Mouse (Mus musculus): ENCODE measurements at regions not wholly inside any gene's neighbourhood (a gene's known extent, or its start where the extent isn't known, plus 50 kb on each side); places are given as distances from the start of the nearest gene placed in this dataset.
"Not testable (repeated sequence)": the region's sequence is repeated elsewhere in the genome, so short reads cannot be mapped to it uniquely, and the experiment has no call there.

- no peak for ATAC-seq (replicated peaks; ENCODE audit: low FRiP score)
- H3K4me1 ChIP-seq (replicated peaks; ENCODE audit: control insufficient read depth, insufficient read depth, low read length), result no peaks in the 10 kb centered on the region
- no peak overlapping the region for H3K27ac ChIP-seq (ENCODE audit: low read depth, low read length)
- H3K4me3 ChIP-seq (ENCODE audit: low read depth, low read length), result no peak overlapping the region
- H3K9me3 ChIP-seq (ENCODE audit: control insufficient read depth, low read length), result no peaks in the 10 kb centered on the region
- H3K9ac ChIP-seq (ENCODE audit: low read length), result no peak overlapping the region
- H3K27me3 ChIP-seq (ENCODE audit: control insufficient read depth, insufficient read depth, low read length), result no peaks in the 10 kb centered on the region
- no peak overlapping the region for H3K4me2 ChIP-seq (ENCODE audit: low read depth, low read length, severe bottlenecking)
- no peak for DNase-seq (ENCODE audit: low spot score)
- no peaks in the 10 kb centered on the region for H3K36me3 ChIP-seq (ENCODE audit: control insufficient read depth, insufficient read depth, low read length)
- WGBS, result 91% methylated on average over 1 of the region's 1 CpGs
Observed at GRCm38 (mm10) chr14:84610476-84610875, 167.1 kb downstream of the Pcdh17 start.

DNA sequence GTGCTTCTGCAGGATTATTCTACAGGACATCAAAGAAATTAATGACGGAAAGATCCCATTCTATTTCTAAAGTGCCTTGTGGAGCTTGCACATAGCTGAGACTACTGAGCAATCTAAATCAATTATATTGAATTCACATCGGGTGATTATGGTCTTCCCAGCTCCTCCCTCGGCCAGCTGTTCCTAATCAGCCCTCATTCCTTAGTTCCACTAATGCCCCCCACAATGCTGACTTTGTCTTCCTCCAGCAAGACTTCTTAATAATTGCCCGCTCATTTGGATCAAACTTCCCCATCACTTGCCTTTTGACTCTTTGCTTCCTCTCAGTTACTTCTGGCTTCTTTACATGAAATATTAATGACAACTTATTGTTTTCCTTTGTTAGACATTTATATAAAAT lies 169.2 kb downstream of the Pcdh17 start:
- H3K9ac ChIP-seq (ENCODE audit: low read length), result no peak overlapping the region
- DNase-seq (ENCODE audit: low spot score) (no peak), ATAC-seq (replicated peaks; ENCODE audit: low FRiP score) (no peak)
- no peaks in the 10 kb centered on the region for H3K4me1 ChIP-seq (replicated peaks; ENCODE audit: control insufficient read depth, insufficient read depth, low read length)
- no peak overlapping the region for H3K4me3 ChIP-seq (ENCODE audit: low read depth, low read length)
- no peak overlapping the region for H3K4me2 ChIP-seq (ENCODE audit: low read depth, low read length, severe bottlenecking)
- H3K27me3 ChIP-seq (ENCODE audit: control insufficient read depth, insufficient read depth, low read length), result no peaks in the 10 kb centered on the region
- no peak overlapping the region for H3K27ac ChIP-seq (ENCODE audit: low read depth, low read length)
- no peaks in the 10 kb centered on the region for H3K9me3 ChIP-seq (ENCODE audit: control insufficient read depth, low read length)
- WGBS, result 13% methylated on average over 4 of the region's 4 CpGs
- no peaks in the 10 kb centered on the region for H3K36me3 ChIP-seq (ENCODE audit: control insufficient read depth, insufficient read depth, low read length)

GRCm38 (mm10) chr14:84645026-84645425 lies 201.7 kb downstream of the Pcdh17 start:
- no peak overlapping the region for H3K9ac ChIP-seq (ENCODE audit: low read length)
- ATAC-seq (replicated peaks; ENCODE audit: low FRiP score), result no peak
- WGBS, result 23% methylated on average over 1 of the region's 1 CpGs

DNA sequence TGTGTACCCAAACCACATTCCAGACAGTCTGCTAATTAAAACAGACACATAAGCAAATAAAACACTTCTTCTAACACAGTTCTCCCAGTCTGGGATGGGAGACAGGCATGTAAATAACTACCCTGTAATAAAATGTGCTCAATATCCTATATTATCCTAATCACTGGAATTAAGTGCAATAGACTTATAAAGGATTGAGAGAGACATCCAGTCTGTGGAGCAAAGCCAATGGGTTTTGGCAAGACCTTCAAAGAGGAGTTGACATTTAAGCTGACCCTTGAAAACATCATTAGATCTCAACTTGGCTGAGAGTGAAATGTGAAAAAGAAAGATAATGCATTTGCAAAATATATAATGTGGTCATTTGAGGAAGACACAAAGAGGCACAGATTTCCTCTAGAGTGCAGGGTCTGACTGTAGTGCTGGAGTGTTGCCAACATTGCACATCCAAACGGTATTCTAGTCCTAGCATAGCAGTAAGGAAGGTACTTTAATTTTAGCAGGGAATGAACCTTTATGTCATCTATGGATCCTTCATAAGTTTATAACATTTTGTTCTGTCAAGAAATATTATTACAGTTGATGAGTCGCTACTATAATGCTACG lies 202.7 kb downstream of the Pcdh17 start:
- Histone ChIP-seq H3K4me2 (ENCODE audit: low read depth, low read length, severe bottlenecking) (no peak overlapping the region), H3K4me1 (replicated peaks; ENCODE audit: control insufficient read depth, insufficient read depth, low read length) (no peaks in the 10 kb centered on the region), H3K36me3 (ENCODE audit: control insufficient read depth, insufficient read depth, low read length) (no peaks in the 10 kb centered on the region), H3K9ac (ENCODE audit: low read length) (no peak overlapping the region), H3K27me3 (ENCODE audit: control insufficient read depth, insufficient read depth, low read length) (no peaks in the 10 kb centered on the region), H3K9me3 (ENCODE audit: control insufficient read depth, low read length) (no peaks in the 10 kb centered on the region), H3K4me3 (ENCODE audit: low read depth, low read length) (no peak overlapping the region), H3K27ac (ENCODE audit: low read depth, low read length) (no peak overlapping the region)
- 83% methylated on average over 3 of the region's 3 CpGs for WGBS
- ATAC-seq (replicated peaks; ENCODE audit: low FRiP score), result no peak
- DNase-seq (ENCODE audit: low spot score), result no peak

More at GRCm38 (mm10) chr14:84645026-84645425, 201.7 kb downstream of the Pcdh17 start:
- H3K27ac ChIP-seq (ENCODE audit: low read depth, low read length), result no peak overlapping the region
- H3K4me1 ChIP-seq (replicated peaks; ENCODE audit: control insufficient read depth, insufficient read depth, low read length), result no peaks in the 10 kb centered on the region
- no peak for DNase-seq (ENCODE audit: low spot score)
- no peaks in the 10 kb centered on the region for H3K27me3 ChIP-seq (ENCODE audit: control insufficient read depth, insufficient read depth, low read length)
- no peaks in the 10 kb centered on the region for H3K36me3 ChIP-seq (ENCODE audit: control insufficient read depth, insufficient read depth, low read length)
- no peak overlapping the region for H3K4me2 ChIP-seq (ENCODE audit: low read depth, low read length, severe bottlenecking)
- no peaks in the 10 kb centered on the region for H3K9me3 ChIP-seq (ENCODE audit: control insufficient read depth, low read length)
- no peak overlapping the region for H3K4me3 ChIP-seq (ENCODE audit: low read depth, low read length)

GRCm38 (mm10) chr14:84659206-84659775 lies 215.9 kb downstream of the Pcdh17 start:
- H3K27me3 ChIP-seq (ENCODE audit: control insufficient read depth, insufficient read depth, low read length), result no peaks in the 10 kb centered on the region
- H3K9me3 ChIP-seq (ENCODE audit: control insufficient read depth, low read length), result no peaks in the 10 kb centered on the region
- H3K4me1 ChIP-seq (replicated peaks; ENCODE audit: control insufficient read depth, insufficient read depth, low read length), result no peaks in the 10 kb centered on the region
- WGBS, result 12% methylated on average over 6 of the region's 6 CpGs
- no peak overlapping the region for H3K4me3 ChIP-seq (ENCODE audit: low read depth, low read length)
- H3K9ac ChIP-seq (ENCODE audit: low read length), result no peak overlapping the region
- H3K27ac ChIP-seq (ENCODE audit: low read depth, low read length), result no peak overlapping the region
- H3K36me3 ChIP-seq (ENCODE audit: control insufficient read depth, insufficient read depth, low read length), result no peaks in the 10 kb centered on the region
- ATAC-seq (replicated peaks; ENCODE audit: low FRiP score), result peak; percentile 77
- no peak overlapping the region for H3K4me2 ChIP-seq (ENCODE audit: low read depth, low read length, severe bottlenecking)
- no peak for DNase-seq (ENCODE audit: low spot score)

DNA sequence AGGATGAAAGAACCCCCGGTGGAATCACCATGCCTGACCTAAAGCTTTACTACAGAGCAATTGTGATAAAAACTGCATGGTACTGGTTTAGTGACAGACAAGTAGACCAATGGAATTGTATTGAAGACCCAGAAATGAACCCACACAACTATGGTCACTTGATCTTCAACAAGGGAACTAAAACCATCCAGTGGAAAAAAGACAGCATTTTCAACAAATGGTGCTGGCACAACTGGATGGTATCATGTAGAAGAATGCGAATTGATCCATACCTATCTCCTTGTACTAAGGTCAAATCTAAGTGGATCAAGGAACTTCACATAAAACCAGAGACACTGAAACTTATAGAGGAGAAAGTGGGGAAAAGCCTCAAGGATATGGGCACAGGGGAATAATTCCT lies 224.3 kb downstream of the Pcdh17 start:
- H3K4me2 ChIP-seq (ENCODE audit: low read depth, low read length, severe bottlenecking); H3K4me3 ChIP-seq (ENCODE audit: low read depth, low read length); DNase-seq (ENCODE audit: low spot score); H3K27ac ChIP-seq (ENCODE audit: low read depth, low read length); ATAC-seq (replicated peaks; ENCODE audit: low FRiP score); H3K9ac ChIP-seq (ENCODE audit: low read length); H3K27me3 ChIP-seq (ENCODE audit: control insufficient read depth, insufficient read depth, low read length); H3K4me1 ChIP-seq (replicated peaks; ENCODE audit: control insufficient read depth, insufficient read depth, low read length); H3K36me3 ChIP-seq (ENCODE audit: control insufficient read depth, insufficient read depth, low read length); H3K9me3 ChIP-seq (ENCODE audit: control insufficient read depth, low read length): not testable (repeated sequence)
- WGBS, result 88% methylated on average over 2 of the region's 2 CpGs

DNA sequence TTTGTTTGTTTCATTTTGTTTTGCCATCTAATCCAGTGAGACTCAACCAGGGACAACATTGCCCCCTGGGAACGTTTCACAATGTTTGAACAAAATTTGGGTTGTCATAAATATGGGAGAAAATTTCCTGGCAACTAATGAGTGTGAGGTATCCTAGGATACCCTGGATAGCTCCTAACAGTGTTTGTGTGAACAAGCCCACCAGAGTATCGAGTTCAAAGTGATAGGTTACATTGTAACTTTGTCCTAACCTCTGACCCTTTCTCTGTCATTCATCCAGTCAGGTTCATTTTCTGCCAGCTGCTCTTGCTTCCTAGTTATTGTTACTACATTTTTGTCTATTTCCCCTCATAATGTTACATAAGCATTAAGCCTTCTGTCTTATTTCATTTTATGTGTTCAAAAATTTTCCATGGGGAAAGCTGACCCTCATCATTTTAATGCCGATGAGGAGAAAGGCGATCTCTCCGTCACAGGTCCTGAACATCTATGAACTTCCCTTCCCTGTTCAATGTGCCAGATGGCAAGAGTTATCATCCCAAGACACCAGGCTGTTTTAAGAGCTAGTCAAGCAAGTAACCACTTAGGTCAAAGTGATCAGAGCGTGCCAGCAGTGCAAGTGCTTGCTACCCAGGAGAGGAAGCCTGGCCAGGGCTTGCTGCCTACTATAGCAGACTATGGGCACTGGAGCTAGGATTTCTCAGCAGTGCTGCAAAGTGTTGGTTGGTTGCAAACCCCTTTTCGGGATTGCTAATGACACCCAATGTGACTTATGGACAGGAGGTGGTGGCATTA lies 228.5 kb downstream of the Pcdh17 start:
- 80% methylated on average over 7 of the region's 7 CpGs for WGBS
- DNase-seq (ENCODE audit: low spot score), result no peak

DNA sequence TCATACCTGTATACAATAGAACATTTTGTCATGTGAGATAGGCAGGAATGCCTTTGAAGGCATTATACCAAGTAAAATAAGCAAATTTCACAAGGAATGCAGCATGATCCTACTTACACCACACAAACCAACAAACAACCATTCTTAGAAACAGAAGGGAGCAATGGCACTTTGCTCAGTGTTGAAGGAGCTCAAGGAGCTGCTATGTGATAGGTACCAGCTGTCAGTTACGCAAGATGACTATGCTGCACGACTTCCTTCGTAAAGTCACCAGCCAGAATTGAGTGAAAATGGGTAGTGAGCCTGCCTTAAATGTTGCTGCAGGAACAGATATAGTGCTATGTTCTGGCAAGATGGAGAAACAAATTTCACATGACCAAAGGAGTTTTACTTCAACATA lies 243.5 kb downstream of the Pcdh17 start:
- Histone ChIP-seq H3K9ac (ENCODE audit: low read length) (no peak overlapping the region), H3K27me3 (ENCODE audit: control insufficient read depth, insufficient read depth, low read length) (no peaks in the 10 kb centered on the region), H3K4me3 (ENCODE audit: low read depth, low read length) (no peak overlapping the region), H3K4me1 (replicated peaks; ENCODE audit: control insufficient read depth, insufficient read depth, low read length) (no peaks in the 10 kb centered on the region), H3K9me3 (ENCODE audit: control insufficient read depth, low read length) (no peaks in the 10 kb centered on the region), H3K27ac (ENCODE audit: low read depth, low read length) (no peak overlapping the region), H3K4me2 (ENCODE audit: low read depth, low read length, severe bottlenecking) (no peak overlapping the region), H3K36me3 (ENCODE audit: control insufficient read depth, insufficient read depth, low read length) (no peaks in the 10 kb centered on the region)
- ATAC-seq (replicated peaks; ENCODE audit: low FRiP score) (no peak), DNase-seq (ENCODE audit: low spot score) (no peak)
- WGBS, result 92% methylated on average over 3 of the region's 3 CpGs

More for the DNA sequence above, 228.5 kb downstream of the Pcdh17 start:
- H3K4me2 ChIP-seq (ENCODE audit: low read depth, low read length, severe bottlenecking), result no peak overlapping the region
- no peaks in the 10 kb centered on the region for H3K9me3 ChIP-seq (ENCODE audit: control insufficient read depth, low read length)
- H3K4me1 ChIP-seq (replicated peaks; ENCODE audit: control insufficient read depth, insufficient read depth, low read length), result no peaks in the 10 kb centered on the region
- H3K27me3 ChIP-seq (ENCODE audit: control insufficient read depth, insufficient read depth, low read length), result no peaks in the 10 kb centered on the region
- H3K36me3 ChIP-seq (ENCODE audit: control insufficient read depth, insufficient read depth, low read length), result no peaks in the 10 kb centered on the region
- no peak for ATAC-seq (replicated peaks; ENCODE audit: low FRiP score)
- H3K27ac ChIP-seq (ENCODE audit: low read depth, low read length), result no peak overlapping the region
- H3K4me3 ChIP-seq (ENCODE audit: low read depth, low read length), result no peak overlapping the region
- H3K9ac ChIP-seq (ENCODE audit: low read length), result no peak overlapping the region
